Mouse (Mus musculus): Measurements from ENCODE around the gene Traf3. TPM values are rescaled to one million over a fixed set of nuclear protein-coding genes. Genes with fewer than 3 reads are reported as not detected.

Traf3 gene
- total RNA-seq, 2 experiments from 2014 or later, result 92.9 to 94.0 TPM

DNA sequence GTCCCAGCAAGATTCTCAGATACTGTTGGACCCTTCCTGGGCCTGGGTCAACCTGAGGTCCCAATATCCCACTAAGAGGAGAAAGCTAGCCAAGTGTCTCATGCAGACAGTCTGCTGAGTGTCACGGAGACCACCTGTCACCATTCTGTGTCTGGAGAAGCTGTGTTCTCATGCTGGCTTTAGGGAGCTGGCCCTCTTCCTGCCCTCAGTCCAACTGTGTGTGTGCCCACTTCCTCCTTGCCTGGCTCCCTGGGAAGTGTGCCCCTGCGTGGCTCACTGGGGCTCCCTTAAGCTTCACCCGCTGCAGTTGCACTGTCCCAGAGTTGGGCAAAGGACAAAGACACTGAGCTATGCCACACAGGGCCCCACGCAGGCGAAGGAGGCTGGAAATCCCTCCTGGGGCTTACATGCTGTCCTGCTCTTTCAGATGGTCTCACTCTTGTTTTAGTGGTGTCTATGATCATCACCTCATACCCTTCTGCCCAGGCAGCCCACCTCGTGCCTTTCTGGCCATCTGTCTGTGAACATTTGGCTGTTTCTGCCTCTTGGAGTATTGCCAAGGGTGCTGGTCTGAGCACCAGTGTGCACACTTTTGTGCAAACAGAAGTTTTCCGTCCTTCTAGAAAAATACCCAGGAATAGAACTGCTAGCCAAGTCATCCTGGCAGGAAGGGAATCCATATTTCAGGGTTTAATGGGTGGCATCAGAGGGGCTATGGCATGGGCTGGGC lies 13.0 kb upstream of the Traf3 start:
- no peak for DNase-seq (ENCODE audit: extremely low spot score in 1 of 2, low spot score in 1 of 2)

DNA sequence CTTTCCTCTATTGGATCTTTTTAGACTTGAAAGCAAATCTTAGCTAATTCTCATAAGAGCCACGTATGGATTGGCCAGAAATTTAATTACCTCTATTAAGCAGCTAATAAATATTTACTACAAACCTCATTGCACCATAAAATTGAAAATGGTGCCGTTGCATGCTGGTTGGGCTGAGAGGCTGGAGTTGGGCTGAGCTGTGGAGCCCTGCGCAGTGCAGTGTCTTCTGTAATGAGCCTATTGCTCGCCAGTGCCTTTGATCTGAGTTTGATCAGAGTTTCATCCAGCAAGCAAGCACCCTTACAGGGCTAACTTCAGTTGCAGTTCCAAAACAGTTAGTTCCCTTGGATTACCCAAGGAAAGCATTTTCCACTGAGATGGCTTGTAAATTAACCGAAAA lies 12.2 kb upstream of the Traf3 start:
- no peak for DNase-seq (ENCODE audit: extremely low spot score in 1 of 2, low spot score in 1 of 2)

DNA sequence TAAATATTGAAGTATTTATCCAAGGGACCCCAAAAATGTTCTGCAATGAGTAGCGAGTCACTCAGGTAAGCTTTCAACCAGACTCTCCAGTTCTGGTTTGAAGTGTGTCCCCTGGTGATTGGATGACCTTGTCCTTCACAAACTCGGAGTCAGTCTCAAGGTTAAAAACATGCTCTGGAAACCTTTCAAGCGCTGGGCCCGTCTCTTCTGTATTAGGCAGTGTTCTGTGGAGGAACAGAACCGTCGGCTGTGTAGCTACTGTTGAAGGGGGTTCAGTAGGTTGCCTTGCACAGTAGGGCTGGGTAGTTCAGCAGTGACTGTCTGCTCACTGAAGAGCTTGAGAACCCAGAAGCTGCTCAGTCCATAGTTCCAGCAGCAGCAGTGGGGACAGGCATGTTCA lies 11.5 kb upstream of the Traf3 start:
- no peak for DNase-seq (ENCODE audit: extremely low spot score in 1 of 2, low spot score in 1 of 2)

DNA sequence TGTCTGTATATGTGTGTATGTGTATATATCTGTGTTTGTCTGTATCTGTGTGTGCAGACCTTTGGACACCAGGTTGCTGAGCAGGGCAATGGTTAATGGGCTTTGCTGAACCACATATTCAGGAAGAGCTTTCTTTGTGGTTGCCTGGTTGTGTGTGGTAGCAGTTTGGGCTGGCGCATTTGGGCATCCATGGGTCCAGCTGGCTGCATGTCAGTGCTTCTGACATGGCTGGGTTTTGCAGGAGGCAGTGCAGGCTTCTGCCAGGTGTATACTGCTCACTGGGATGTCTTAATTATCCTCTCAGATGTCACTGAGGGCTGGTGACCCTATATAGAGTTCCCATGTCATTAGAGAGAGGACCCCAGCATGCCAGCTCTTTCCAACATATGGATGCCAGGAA lies 10.4 kb upstream of the Traf3 start:
- DNase-seq (ENCODE audit: extremely low spot score in 1 of 2, low spot score in 1 of 2), result no peak

DNA sequence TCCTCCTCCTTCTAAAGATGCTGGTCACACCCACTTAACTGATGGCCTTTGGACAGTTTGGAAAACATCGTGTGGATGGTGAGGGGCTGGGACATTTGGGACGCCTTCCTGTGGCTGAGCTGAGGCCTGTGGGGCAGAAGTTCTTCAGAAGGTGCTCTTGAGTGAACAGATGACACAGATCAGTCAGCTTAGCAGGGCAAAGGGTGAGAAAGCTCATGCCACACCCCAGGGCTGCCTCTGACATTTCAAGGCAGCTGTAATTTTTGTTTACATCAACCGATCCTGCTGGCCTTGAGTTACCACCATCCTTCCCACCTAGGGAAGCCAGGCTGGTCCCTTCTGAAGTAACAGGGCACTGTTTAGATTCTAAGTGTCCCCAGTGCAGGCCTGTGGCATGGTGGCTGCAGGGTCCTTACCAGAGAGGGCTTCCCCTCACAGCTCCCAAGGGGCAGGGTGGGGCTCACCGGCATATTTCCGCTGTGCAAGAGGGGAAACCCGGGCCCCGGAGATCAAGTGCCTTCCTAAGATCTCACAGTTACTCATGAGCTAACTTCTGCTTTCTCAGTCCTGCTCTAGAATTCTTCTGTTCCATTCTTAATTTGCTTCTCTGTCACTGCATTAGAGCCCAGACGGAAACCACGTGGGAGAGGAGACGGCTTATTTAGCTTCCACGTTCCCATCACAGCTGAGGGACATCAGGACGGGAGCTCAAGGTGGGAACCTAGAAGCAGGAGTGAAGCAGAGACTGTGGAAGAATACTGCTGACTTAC lies 6.3 kb upstream of the Traf3 start:
- no peak for DNase-seq (ENCODE audit: extremely low spot score in 1 of 2, low spot score in 1 of 2)

DNA sequence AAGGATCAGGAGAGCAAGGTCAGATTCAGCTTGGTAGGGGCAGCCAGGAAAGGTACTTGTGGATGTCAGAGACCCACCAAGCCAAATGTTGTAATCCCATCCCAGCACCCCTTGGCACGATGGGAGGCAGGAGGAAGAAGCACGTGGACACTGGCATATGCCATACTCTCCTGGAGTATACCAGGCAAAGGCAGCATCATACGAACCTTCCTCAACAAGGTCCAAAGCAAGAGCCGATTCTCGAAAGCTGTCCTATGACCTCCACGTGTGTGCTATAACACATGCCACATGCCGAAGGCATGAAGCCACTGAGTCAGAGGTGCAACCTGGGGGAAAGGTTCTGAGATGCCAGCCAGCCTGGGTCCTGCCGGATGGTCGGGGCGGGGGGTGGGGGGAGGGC lies 5.3 kb upstream of the Traf3 start:
- no peak for DNase-seq (ENCODE audit: extremely low spot score in 1 of 2, low spot score in 1 of 2)

DNA sequence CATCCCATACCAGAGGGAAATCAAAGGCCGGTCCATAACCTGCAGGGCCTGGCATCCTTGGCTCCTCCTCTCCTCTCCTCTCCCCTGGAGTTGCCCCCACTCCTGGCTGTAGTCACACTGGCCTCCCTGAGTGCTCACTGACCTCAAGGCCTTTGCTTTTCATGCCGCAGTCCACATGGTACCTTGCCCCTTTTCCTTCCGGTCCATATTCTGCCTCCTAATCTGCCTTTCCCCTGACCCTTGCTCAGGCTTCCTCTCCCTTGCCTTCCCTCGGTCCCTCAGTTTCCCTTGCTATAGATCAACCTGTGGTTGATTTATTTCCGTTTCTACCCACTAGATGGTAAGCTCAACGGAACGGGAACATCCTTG lies 4.2 kb upstream of the Traf3 start:
- no peak for DNase-seq (ENCODE audit: extremely low spot score in 1 of 2, low spot score in 1 of 2)

DNA sequence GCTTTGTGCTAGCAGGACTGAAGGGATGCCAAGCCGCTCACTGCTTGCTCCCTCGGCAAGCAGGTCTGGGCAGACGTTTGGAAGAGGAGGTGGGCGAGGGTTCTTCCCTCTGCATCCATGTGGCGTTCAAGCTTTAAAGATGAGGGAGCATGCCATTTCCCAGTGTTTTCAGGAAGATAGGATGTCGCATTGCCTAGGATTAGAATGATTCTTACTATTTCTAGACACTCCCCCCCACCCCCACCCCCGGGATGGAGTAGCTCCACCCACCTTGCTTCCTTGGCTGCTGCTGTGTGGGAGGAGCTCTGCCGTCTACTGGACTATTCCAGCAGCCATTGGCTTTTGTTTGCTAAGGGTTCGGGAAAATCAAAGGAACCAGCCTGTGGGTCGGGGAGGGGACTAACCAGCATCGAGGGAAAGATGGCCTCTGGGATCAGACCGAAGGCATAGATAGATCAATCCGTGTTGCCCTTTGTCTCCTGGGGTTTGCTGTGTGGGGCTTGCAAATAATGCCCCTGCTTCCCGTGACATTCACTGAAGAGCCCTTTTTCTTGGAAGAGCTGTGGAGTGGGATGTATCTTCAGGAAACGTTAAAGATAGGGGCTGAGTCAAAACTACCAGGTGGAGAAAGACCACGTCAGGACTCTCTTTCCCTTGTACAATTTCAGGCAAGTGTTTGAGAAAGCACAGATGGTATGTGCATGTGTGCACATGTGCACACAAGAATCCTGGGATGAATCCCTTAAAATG lies 3.7 kb upstream of the Traf3 start:
- DNase-seq (ENCODE audit: extremely low spot score in 1 of 2, low spot score in 1 of 2), result peak in 1 of 2 experiments; percentile 34

DNA sequence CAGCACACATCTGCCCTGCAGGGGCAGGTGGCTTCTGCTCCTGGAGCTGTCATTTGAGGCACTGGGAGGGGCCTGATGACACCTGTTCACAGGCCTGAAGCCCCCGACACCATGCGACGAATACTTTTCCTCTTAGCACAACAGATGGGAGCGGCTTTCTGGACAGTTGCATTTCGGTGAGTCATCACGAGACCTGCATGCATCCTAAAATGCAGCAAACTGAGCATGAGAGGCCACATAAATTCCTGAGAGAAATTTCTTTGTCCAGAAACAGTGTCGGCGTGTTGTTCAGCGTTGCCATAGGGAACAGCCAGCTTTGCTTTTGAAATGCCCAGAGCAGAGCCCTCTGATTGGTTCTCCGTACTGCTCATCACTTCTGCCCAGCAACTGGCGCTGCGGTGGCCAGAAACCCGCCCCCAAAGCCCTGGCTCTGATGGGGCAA lies 1.8 kb upstream of the Traf3 start:
- DNase-seq (ENCODE audit: extremely low spot score in 1 of 2, low spot score in 1 of 2), result peak; percentile 60 to 77

DNA sequence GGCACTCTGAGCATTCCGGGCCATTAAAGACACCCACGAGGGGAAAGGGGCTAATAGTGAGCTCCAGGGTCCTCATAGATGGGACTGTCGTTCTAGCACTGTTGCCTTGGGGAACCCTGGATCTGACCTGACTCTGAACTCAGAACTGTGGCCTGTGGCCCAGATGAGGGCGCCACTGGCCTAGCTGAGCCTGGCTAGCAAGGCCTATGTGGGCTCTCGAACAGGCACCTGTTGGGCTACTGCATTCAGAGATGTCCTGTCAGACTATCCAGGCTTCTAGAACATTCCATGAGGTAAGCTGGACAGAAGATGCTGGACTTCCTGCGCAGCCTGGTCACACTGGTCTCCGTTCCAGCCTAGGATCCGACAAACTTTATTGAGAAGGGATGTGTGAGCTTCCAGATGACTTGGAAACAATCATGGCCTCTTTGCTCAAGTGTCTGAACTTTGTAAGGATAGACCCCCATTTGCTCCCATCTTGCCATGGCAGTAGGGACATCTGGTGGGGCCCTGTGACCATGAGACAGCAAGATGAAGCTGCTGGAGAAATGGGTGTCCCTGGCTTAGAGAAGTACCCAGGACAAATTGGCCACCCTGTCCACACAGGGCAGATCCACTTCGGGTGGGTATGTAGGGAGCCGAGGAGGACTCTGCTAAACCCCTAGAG lies 891 bp upstream of the Traf3 start:
- no peak for DNase-seq (ENCODE audit: extremely low spot score in 1 of 2, low spot score in 1 of 2)

DNA sequence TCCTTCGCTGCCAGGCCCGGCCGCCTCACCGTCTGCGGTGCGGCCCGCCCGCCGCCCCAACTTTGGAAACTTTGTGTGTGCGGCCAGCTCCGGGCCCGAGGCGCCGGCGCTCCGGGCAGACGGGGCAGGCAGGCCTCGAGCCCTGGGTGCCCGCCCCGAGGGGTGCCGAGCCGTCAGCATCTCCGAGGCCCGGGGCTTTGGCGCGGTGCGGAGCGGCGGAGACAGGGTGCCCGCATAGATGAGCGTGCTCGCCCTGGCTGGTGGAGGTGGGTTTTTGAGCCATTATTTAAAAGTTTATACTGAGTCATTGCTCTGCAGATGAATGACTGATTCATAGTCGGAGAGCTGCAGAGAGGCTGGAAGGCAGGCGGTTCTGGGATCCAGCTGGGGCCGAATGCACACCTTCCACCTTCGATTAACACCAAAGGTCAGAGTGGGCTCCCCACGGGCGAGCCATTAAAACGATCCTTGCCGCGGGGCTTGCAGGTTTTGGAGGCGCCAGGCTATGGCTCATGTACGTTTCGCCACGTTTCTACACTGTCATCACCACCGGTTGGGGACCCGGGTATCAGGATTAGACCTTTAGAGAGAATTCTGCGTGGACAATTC lies 615 bp downstream of the Traf3 start:
- DNase-seq (ENCODE audit: extremely low spot score in 1 of 2, low spot score in 1 of 2), result no peak

DNA sequence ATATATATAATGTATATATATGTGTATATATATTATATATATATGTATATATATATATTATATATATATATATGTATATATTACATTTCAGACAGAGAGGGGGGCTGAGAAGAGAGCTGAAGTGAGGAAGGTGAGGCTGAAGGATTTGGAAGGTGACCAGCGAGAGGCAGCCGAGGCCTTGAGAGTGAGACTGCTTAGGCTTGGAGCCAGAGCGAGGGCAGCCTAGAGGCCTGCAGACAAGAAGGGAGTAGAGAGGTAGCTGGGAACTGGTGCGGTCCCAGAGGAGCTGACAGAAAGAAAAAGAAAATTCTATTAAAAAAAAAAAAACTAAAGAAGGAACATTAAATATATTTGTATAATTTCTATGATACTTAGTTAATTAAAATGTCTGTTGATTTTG lies 2.7 kb downstream of the Traf3 start:
- DNase-seq (ENCODE audit: extremely low spot score in 1 of 2, low spot score in 1 of 2), result no peak

DNA sequence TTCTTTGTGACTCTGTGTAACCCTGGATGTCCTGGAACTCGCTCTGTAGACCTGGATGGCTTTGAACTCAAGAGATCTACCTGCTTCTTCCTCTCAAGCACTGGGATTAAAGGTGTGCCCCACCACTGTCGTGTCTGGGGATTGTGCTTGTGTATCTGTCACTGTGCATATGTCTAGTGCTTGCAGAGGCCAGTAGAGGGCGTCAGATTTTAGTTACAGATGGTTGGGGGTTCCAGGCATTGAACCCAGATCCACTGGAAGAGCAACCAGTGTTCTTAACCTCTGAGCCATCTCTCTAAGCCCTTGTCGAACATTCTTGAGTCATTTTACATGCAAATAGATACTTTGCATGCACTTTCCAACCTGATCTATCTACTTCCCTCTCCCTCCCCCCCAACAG lies 12.6 kb downstream of the Traf3 start:
- DNase-seq (ENCODE audit: extremely low spot score in 1 of 2, low spot score in 1 of 2), result no peak

DNA sequence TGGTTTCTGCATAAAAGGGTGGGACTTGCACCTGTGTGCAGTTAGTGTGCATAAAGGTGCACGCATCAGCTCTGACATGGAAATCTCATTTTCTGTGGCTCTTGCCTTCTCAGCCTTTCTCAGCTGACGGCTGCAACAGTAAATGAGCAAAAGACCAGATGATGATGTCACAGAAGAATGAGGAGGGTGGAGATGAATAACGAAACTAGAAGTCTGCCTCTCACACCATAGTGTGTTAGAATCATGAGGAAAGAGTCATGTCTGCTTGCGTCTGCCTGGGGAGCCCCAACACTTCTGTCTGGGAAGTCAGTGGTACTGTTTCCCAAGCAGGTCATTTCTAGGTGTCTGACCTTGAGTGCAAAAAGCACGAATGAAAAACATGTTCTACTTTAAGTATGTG lies 15.7 kb downstream of the Traf3 start:
- DNase-seq (ENCODE audit: extremely low spot score in 1 of 2, low spot score in 1 of 2), result no peak

DNA sequence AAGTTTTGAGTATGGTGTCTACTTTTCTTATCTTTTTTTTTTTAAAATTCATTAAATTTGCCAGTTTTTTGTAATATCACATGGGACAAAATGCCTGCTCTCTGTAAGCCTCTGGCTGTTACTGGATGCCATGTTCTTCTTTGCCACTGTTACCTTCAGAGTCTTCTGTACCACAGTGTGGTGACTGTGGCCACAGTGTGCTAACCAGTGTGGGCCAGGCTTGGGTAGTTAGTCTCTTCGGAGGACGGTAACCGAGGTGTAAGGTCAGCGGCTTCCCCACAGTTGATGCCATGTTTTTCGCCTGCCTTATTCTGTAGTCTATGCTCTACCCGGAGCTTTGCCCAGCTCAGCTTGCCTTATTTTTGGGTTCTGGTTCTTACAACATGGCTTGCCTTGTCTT lies 16.2 kb downstream of the Traf3 start:
- no peak for DNase-seq (ENCODE audit: extremely low spot score in 1 of 2, low spot score in 1 of 2)

DNA sequence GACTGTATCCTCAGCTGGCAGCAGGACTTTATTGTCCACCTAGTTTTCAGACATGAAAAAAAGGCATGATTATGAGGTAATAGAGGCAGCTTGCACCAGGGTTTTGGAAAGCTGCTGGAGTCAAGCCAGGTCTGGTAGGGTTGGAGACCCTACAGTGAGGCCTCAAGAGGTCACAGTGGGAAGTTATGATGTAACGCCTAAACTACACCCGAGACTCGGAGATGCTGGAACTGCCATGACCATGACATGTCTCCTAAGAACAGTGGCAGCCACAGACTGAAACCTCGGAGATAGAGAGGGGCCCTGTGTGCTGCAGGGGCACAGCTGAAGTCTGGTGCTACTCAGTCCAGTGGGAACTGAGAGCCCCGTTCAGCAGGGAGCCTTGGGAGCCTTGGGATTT lies 18.3 kb downstream of the Traf3 start, which contains the start of gene 4930595D18Rik:
4930595D18Rik (minus strand) TSS at position 16 of the 400 bp plus-strand sequence.
- no peak for DNase-seq (ENCODE audit: extremely low spot score in 1 of 2, low spot score in 1 of 2)

DNA sequence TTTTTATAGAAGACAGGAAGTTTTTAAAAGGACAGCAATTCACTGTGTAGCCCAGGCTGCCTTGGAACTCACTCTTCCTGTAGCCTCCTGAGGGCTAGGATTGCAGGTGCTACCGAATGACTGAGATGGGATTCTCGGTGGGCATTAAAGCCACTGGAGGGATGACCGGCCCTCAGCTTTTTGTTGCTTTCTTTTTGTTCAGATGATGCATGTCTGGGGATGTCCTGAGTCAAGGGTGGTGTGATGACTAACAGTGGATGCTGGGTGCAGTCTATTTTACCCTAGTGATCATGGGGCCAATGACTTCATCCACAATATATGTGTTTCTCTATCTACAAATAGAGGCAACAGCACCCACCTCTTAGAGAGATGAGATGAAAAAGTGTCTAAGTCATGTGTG lies 20.8 kb downstream of the Traf3 start:
- no peak for DNase-seq (ENCODE audit: extremely low spot score in 1 of 2, low spot score in 1 of 2)

DNA sequence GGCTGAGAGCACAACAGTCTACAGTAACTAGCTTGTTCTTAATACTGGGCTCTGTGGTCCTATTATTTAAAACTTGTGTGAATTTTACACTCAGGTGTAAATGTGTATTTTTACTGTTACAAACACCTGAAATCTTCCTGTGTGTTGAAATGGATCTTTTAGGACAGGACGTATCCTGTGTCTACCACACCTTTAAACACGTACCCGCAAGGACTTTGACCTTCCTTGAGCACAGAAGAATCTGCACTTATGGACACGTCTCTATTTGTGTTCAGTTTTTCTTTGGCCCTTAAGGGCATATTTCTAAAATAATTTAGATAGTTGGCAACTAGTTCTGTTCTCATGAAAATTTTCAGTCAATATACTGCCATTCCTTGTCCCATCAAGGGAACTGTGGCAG lies 22.1 kb downstream of the Traf3 start:
- DNase-seq (ENCODE audit: extremely low spot score in 1 of 2, low spot score in 1 of 2), result no peak

DNA sequence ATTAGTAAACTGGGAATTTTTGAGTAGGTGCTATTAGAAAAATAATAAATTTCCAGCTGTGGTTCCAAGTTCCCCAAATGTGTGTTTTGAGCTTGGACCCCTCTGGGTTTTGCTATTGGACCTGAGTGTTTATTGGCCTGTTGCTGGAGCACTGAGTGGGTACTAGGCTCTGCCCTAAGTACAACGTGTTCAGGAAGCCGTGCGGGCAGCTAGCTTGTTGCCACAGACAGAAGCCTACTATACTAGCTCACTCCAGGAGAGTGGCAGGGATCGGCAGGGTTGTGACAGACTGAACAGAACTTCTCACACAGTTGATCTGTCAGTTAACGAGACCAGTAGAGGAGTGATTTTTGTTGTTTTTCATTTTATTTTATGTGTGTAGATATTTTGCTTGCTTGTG lies 24.2 kb downstream of the Traf3 start:
- DNase-seq (ENCODE audit: extremely low spot score in 1 of 2, low spot score in 1 of 2), result no peak

DNA sequence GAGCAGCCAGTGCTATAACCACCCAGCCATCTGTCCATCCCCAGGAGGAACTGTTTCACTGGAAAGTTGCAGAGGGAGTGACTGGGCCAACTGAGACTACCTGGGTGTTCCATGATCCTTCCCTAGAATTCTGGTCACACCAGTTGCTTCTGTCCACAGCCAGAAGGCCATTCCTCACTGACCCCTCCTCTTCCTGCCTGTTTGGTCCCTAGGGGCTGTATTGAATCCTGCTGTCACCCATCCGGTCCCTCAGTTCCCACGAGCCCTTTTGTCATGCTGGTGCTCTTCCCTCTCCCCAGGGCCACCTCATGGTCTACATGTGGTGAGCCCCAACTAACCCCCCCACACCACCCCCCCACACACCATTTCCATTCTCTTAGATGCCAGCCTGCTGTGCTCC lies 24.7 kb downstream of the Traf3 start:
- DNase-seq (ENCODE audit: extremely low spot score in 1 of 2, low spot score in 1 of 2), result no peak

All from layer of hippocampus, postnatal 25 days (tissue).